Mouse (Mus musculus): ENCODE data around the gene Zfp3.
A peak's percentile ranks its signal among the peaks of the same experiment; 100 is the strongest.

The Zfp3 gene

DNA sequence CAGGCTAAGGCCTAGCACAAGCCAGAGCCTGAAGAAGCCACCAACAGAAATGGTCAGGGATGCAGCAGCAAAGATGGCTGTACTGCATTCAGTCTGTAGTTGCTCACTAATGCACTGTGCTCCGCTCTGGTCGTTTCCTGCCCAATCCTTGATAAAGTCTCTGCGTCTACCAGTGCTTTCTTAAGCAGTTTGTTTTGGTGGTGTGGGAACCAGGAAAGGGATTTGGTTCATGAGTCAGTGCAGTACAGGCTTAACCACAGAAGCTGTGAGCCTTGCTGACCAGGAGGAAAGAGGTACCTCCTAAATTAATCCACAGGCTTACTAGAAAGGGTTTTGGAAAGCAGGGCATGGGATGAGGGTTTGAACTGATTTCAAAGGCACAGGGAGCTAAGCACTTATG, 44.1 kb downstream of the Zfp3 start:
- no peak for DNase-seq (ENCODE audit: low spot score)

DNA sequence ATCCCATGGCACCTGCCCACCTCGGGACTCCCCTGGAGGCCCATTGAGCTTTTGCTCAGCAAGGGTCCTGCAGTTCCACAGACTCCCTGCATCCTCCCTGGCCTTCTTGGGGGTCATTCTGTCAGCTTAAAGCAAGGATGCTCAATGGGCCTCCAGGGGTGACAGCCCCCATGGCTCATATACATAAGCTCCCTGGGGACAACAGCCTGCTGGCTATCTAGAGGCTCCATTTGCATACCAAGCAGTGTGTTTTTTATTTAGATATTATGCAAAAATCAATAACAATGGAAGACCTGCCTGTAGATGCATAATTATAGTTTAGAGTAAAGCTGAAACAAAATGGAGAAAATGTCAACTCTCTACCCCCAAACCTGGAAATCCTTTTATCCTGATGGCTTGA, 45.0 kb downstream of the Zfp3 start:
- DNase-seq (ENCODE audit: low spot score) = no peak

DNA sequence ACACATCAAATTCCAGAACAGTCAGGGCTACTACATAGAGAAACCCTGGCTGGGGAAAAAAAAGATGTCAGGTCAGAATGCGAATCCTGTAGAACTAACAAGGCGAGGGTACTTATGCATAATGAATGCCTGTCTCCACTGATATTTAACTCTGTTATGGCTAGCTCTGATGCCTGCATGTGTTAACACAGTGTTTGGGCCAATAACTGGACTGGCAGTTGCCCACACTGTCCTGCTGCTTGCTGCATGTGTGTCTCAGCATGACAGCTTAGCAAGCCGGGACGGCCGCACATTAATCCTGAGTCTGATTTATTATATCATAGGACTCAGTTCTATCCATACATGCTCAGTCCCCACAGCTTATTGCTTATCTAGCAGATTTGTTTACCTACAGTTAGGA, 47.0 kb downstream of the Zfp3 start:
- no peak for DNase-seq (ENCODE audit: low spot score)

DNA sequence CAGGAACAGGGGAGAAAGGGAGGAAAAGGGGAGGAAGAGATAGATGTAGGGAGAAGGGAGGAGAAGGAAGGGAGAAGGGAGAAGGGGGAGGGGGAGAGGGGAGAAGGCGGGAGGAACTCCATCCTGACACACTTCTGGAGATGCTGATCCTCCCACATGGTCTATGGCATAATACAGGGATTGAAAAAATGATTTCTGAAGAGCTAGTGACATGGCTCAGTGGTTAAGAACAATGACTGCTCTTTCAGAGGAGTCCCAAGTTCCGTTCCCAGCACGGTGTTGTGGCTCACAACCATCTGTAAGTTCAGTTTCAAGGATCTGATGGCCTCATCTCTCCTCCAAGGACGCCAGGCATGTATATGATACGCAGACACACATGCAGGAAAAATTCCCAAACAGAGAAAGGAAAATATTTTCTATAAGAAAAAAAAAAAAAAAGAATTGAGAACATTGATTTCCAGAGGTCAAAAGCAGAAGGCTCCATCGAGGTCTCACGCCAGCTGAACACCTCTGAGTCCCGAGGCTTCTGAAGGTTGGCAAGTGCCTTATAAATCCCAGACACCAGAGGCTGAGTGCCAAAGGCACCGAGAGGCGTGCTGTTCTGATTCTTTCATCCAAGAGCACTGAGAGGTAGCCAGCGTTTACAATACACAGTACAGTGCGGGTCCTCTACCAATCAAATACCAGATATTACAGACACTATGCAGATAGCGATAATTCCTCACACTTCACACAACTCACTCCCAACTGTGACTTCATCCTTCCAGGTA, 47.6 kb downstream of the Zfp3 start:
- no peak for DNase-seq (ENCODE audit: low spot score)

DNA sequence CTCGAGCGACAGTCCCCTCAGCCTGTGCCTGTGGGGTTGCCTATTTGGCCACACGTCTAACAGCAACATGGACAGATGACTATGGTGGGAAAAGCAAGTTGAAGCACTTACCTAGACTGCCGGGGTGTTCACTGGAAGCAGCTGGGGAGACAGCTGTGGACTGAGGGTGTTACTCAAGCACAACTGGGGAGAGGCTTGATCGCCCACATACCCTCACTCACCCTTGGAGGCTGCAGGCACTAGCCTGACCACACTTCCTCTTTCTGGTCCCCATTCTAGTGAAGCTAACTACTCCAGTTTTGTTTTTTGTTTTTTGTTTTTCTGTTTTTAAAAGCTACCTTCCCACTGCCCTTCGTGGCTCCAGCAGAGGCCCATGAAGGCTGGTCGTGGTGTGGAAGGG, 48.4 kb downstream of the Zfp3 start, which contains the start of gene Scimp:
Scimp (minus strand) TSS at position 222 of the 400 bp plus-strand sequence.
- DNase-seq (ENCODE audit: low spot score) = no peak

DNA sequence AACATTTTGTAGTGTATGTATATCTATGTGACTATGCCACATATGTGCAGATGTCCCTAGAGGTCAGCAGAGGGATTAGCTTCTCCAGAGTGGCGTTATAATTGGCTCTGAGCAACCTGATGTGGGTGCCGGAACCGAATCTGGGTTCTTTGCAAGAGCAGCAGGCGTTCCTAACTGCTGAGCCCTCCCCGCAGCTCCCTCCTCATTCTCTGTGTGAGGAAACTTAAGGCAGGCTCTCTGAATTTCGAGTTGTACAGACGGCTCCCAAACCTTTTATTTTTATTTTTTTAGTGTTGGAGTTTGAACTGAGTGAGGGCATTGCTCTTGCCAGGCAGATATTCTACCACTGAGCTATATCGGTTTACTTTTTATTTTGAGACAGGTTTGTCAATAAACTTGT, 51.1 kb downstream of the Zfp3 start:
- no peak for DNase-seq (ENCODE audit: low spot score)

DNA sequence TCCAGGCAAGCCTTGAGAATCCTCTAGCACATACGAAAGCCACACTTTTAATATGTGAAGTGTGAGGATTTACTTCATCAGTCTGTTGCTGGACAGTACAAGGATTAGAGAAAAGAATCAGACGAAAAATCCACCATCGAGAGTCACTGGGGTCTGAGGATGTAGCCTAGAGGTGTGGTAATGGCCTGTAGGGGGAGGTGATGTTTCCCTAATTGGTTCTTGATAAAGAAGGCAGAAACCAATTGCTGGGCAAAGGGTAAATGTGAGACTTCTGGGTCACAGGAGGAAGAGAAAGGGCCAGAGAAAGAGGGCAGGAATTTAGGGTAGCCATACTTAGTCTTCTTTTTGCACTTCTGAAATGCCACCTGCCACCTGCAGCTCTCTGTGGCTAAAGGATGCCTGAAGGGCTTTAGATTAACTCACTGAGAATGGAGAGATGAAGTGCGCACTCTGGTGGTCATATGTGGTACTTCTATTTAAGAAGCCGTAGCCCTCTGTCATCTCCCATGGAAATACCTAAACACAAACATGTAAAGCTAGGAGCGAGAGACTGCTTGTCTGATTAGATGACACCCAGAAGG, 51.6 kb downstream of the Zfp3 start:
- peak; percentile 71 for DNase-seq (ENCODE audit: low spot score)

DNA sequence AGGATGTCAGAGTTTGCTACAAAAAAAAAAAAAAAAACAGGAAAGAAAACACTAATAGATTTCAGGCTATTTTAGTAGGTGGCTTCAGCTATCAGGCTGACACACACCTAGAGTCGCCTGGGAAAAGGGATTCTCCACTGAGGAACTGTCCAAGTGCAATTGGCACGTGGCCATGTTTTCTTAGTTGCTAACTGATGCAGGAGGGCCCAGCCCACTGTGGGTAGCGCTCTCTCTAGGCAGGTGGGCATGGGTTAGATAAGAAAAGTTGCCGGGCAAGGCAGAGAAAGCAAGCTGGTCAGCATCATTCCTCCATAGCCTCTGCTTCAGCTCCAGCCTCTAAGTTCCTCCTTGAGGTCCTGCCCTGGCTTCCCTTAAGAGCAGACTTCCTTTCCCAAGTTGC, 52.8 kb downstream of the Zfp3 start:
- DNase-seq (ENCODE audit: low spot score) = no peak

DNA sequence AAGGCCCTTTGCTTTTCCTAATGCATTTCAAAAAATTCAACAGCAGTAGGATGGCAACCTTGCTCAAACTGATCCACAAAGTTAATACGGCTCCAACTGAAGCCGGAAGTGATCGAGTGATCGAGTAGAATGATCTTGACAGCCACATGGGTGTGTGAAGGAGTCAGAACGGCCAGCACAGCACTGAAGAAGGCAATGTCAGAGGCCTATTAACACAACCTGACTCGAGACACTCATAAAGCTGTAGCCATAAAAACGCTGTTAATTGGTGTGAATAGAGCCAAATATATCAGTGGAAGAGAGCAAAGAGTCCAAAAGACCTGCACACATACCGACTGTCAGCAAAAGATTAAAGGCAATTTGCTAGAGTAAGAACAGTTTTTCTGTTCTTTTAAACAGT, 56.1 kb downstream of the Zfp3 start:
- no peak for DNase-seq (ENCODE audit: low spot score)

DNA sequence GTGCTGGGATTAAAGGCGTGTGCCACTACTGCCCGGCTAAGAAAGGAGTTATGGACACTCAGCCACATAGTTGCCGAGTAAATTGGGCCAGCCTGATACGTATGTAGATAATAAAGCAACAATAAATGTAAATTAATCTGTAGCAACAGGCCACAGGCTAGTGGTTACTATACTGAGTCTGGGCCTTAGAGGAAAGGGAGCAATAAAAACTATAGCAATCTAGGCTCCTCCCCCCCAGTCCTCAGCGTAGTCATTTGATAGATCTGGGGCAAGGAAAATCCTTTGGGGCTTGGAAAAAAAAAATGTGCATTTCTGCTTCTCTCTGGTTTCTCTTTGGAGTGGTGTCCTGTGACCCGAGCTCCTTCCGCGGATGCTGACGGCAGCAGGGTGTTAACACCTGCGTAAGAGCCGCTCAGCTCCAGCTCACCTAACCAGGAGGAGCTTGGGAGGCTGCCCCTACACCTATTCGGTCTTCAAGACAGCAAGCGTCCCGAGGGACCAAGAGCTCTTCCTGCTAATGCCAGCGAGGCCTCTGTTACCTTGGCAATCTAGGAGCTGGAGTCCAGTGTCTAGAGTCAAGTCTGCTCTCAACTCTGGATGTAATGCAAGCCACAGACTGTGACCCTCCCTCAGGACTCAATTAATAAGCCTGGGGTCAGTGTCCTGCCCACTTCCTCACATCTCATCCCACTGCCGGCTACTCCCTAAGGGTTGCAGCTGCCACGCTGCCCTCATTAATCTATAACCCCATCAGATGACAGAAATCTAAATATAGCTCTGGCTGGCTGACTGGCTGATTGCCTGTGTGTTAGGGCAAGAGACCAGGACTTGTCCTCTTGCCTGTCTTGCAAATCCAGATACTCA, 58.0 kb downstream of the Zfp3 start:
- DNase-seq (ENCODE audit: low spot score) = no peak

Measured in layer of hippocampus, adult 9-10 months (tissue).